Mouse (Mus musculus): ENCODE data around the gene 2410004B18Rik.
"Not testable (repeated sequence)": the region's sequence is repeated elsewhere in the genome, so short reads cannot be mapped to it uniquely, and the experiment has no call there.

The 2410004B18Rik gene

GRCm38 (mm10) chr3:145953411-145953810 is 15.6 kb downstream of the 2410004B18Rik start:
- in situ Hi-C loops (cut with MboI; ENCODE audit: low pct_unique_long_range_greater_than_20kb in 1 of 2, low sequenced_read_pairs in 2 of 2, unreplicated experiment in 1 of 2), result loop anchor here in 1 of 2 experiments (10.0 kb wide), 1 partner anchor 221 kb away; no protein-coding TSS in a partner anchor

- in situ Hi-C loops (cut with MboI; ENCODE audit: low pct_unique_long_range_greater_than_20kb in 1 of 2, low sequenced_read_pairs in 2 of 2, unreplicated experiment in 1 of 2), result loop anchor here in 1 of 2 experiments (10.0 kb wide), 1 partner anchor 215 kb away; no protein-coding TSS in a partner anchor
Observed at GRCm38 (mm10) chr3:145959824-145960223, 22.0 kb downstream of the 2410004B18Rik start.

- in situ Hi-C loops (cut with MboI; ENCODE audit: low pct_unique_long_range_greater_than_20kb in 1 of 2, low sequenced_read_pairs in 2 of 2, unreplicated experiment in 1 of 2), result no loop called here
Observed at GRCm38 (mm10) chr3:145962411-145962810, 24.6 kb downstream of the 2410004B18Rik start.

- in situ Hi-C loops (cut with MboI; ENCODE audit: low pct_unique_long_range_greater_than_20kb in 1 of 2, low sequenced_read_pairs in 2 of 2, unreplicated experiment in 1 of 2), result no loop called here
Observed at GRCm38 (mm10) chr3:145963101-145964017, 25.5 kb downstream of the 2410004B18Rik start.

- in situ Hi-C loops (cut with MboI; ENCODE audit: low pct_unique_long_range_greater_than_20kb in 1 of 2, low sequenced_read_pairs in 2 of 2, unreplicated experiment in 1 of 2), result no loop called here
Observed at GRCm38 (mm10) chr3:145964018-145964387, 26.2 kb downstream of the 2410004B18Rik start.

GRCm38 (mm10) chr3:145964473-145964872 is 26.7 kb downstream of the 2410004B18Rik start:
- in situ Hi-C loops (cut with MboI; ENCODE audit: low pct_unique_long_range_greater_than_20kb in 1 of 2, low sequenced_read_pairs in 2 of 2, unreplicated experiment in 1 of 2), result no loop called here

- in situ Hi-C loops (cut with MboI; ENCODE audit: low pct_unique_long_range_greater_than_20kb in 1 of 2, low sequenced_read_pairs in 2 of 2, unreplicated experiment in 1 of 2), result not testable (repeated sequence)
Observed at GRCm38 (mm10) chr3:145965583-145965982, 27.8 kb downstream of the 2410004B18Rik start.

GRCm38 (mm10) chr3:145966806-145967205 is 29.0 kb downstream of the 2410004B18Rik start:
- in situ Hi-C loops (cut with MboI; ENCODE audit: low pct_unique_long_range_greater_than_20kb in 1 of 2, low sequenced_read_pairs in 2 of 2, unreplicated experiment in 1 of 2), result no loop called here

- in situ Hi-C loops (cut with MboI; ENCODE audit: low pct_unique_long_range_greater_than_20kb in 1 of 2, low sequenced_read_pairs in 2 of 2, unreplicated experiment in 1 of 2), result no loop called here
Observed at GRCm38 (mm10) chr3:145969031-145969501, 31.3 kb downstream of the 2410004B18Rik start.

GRCm38 (mm10) chr3:145971501-145971900 is 33.7 kb downstream of the 2410004B18Rik start:
- in situ Hi-C loops (cut with MboI; ENCODE audit: low pct_unique_long_range_greater_than_20kb in 1 of 2, low sequenced_read_pairs in 2 of 2, unreplicated experiment in 1 of 2), result no loop called here

- in situ Hi-C loops (cut with MboI; ENCODE audit: low pct_unique_long_range_greater_than_20kb in 1 of 2, low sequenced_read_pairs in 2 of 2, unreplicated experiment in 1 of 2), result no loop called here
Observed at GRCm38 (mm10) chr3:145974986-145975385, 37.2 kb downstream of the 2410004B18Rik start.

- in situ Hi-C loops (cut with MboI; ENCODE audit: low pct_unique_long_range_greater_than_20kb in 1 of 2, low sequenced_read_pairs in 2 of 2, unreplicated experiment in 1 of 2), result no loop called here
Observed at GRCm38 (mm10) chr3:145985333-145985925, 47.6 kb downstream of the 2410004B18Rik start.

GRCm38 (mm10) chr3:145986317-145987001 is 48.6 kb downstream of the 2410004B18Rik start:
- in situ Hi-C loops (cut with MboI; ENCODE audit: low pct_unique_long_range_greater_than_20kb in 1 of 2, low sequenced_read_pairs in 2 of 2, unreplicated experiment in 1 of 2), result no loop called here

GRCm38 (mm10) chr3:145987268-145987969 is 49.6 kb downstream of the 2410004B18Rik start, which contains the start of gene Syde2:
TSS of gene Syde2 (plus strand) at chr3:145987870.
- in situ Hi-C loops (cut with MboI; ENCODE audit: low pct_unique_long_range_greater_than_20kb in 1 of 2, low sequenced_read_pairs in 2 of 2, unreplicated experiment in 1 of 2), result no loop called here

- in situ Hi-C loops (cut with MboI; ENCODE audit: low pct_unique_long_range_greater_than_20kb in 1 of 2, low sequenced_read_pairs in 2 of 2, unreplicated experiment in 1 of 2), result no loop called here
Observed at GRCm38 (mm10) chr3:145987970-145988683, 50.3 kb downstream of the 2410004B18Rik start.

GRCm38 (mm10) chr3:145988684-145989575 is 51.1 kb downstream of the 2410004B18Rik start:
- in situ Hi-C loops (cut with MboI; ENCODE audit: low pct_unique_long_range_greater_than_20kb in 1 of 2, low sequenced_read_pairs in 2 of 2, unreplicated experiment in 1 of 2), result no loop called here

- in situ Hi-C loops (cut with MboI; ENCODE audit: low pct_unique_long_range_greater_than_20kb in 1 of 2, low sequenced_read_pairs in 2 of 2, unreplicated experiment in 1 of 2), result no loop called here
Observed at GRCm38 (mm10) chr3:145989576-145990081, 51.8 kb downstream of the 2410004B18Rik start.
